ENCODE assay signal across 8 mouse cellular contexts in the genomic region with DNA sequence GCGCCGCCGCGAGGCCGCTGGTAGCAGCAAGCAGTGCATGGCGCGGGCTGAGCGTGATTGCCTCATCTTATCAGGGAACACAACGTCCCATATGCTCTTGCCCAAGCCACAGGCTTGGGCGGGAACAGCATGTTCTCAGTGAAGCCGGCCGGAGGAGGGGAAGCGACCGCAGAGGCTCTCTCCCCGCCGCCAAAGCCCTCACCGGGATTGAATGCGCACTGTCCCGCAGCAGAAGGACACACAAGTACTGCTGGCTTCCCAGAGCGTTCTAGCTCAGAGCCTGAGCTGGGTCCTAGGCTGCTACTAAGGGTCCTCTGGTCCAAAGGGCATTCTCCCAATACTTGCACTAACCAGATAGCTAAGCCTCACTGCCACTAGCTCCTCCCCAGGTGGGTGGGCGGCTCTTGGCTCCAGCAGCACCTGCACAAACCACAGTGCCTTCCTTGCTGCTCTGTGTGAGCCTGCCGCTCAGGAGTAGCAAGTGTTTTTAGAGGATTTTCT. TPM values are rescaled to one million over a fixed set of nuclear protein-coding genes. Genes with fewer than 3 reads are reported as not detected.
DNase-seq lines count a peak whose midpoint lies in the region; ATAC-seq and TF ChIP-seq lines count a peak whose summit lies in the region.

No protein-coding gene starts in this region.

- peak; percentile 94 for DNase-seq in NIH3T3 (ENCODE audit: low read depth)
- DNase-seq in cerebellum, postnatal 10 days: peak; percentile 90 to 91
- peak; percentile 90 to 91 for DNase-seq in frontal cortex, adult 2 months (ENCODE audit: extremely low spot score in 1 of 2, low spot score in 1 of 2)
- peak; percentile 81 for DNase-seq in hindbrain, embryonic 10.5 days (ENCODE audit: low spot score)
- peak; percentile 82 to 85 for DNase-seq in layer of hippocampus, postnatal 10 days (ENCODE audit: low spot score in 2 of 2)
- peak; percentile 99 for DNase-seq in lung, postnatal 0 days (ENCODE audit: low spot score)
- DNase-seq in ovary, postnatal 10 days (ENCODE audit: low spot score): peak; percentile 59
- DNase-seq in thymus, postnatal 0 days (ENCODE audit: low spot score): peak; percentile 84

- TF ChIP-seq EP300 in lung, postnatal 0 days (IDR thresholded peaks at IDR 0.05): peak; percentile 100

- H3K27ac ChIP-seq in hindbrain, embryonic 10.5 days: peak overlapping the region; percentile 82
- H3K27ac ChIP-seq in lung, postnatal 0 days (ENCODE audit: low read length): peak overlapping the region; percentile 97

- no peaks in the 10 kb centered on the region for H3K9me3 ChIP-seq in hindbrain, embryonic 10.5 days
- no peaks in the 10 kb centered on the region for H3K9me3 ChIP-seq in lung, postnatal 0 days (ENCODE audit: low read length)

- H3K36me3 ChIP-seq in hindbrain, embryonic 10.5 days: no peaks in the 10 kb centered on the region
- no peaks in the 10 kb centered on the region for H3K36me3 ChIP-seq in lung, postnatal 0 days (ENCODE audit: insufficient read depth, low read length)

- peak overlapping the region; percentile 48 for H3K4me3 ChIP-seq in hindbrain, embryonic 10.5 days
- H3K4me3 ChIP-seq in lung, postnatal 0 days (ENCODE audit: low read depth, low read length): peak overlapping the region; percentile 11; the same call in 1 of the 2 replicates

- H3K27me3 ChIP-seq in hindbrain, embryonic 10.5 days (ENCODE audit: insufficient read depth, poor library complexity, severe bottlenecking): no peaks in the 10 kb centered on the region
- H3K27me3 ChIP-seq in lung, postnatal 0 days (replicated peaks; ENCODE audit: insufficient read depth, low read length): no peaks in the 10 kb centered on the region

- peak; percentile 86 for TF ChIP-seq CTCF in lung, postnatal 0 days (IDR thresholded peaks at IDR 0.05)

- peak; percentile 98 for ATAC-seq in lung, postnatal 0 days

- WGBS in hindbrain, embryonic 10.5 days: 3% methylated on average over 22 of the region's 22 CpGs
- 2% methylated on average over 22 of the region's 22 CpGs for WGBS in lung, postnatal 0 days

- peak overlapping the region; percentile 37 for H3K9ac ChIP-seq in lung, postnatal 0 days (replicated peaks; ENCODE audit: low read depth)

- peaks cover 33% of the 10 kb centered on the region for H3K4me1 ChIP-seq in hindbrain, embryonic 10.5 days (replicated peaks)
- peaks cover 29% of the 10 kb centered on the region for H3K4me1 ChIP-seq in lung, postnatal 0 days (ENCODE audit: insufficient read depth, low read depth, low read length)

- peak overlapping the region; percentile 50 for H3K4me2 ChIP-seq in lung, postnatal 0 days (replicated peaks; ENCODE audit: low read depth, low read length)

RNA-seq across cellular contexts. Expression of a gene that starts 19.6 kb away (rescaled TPM):
- not detected in 2 replicates for polyA plus RNA-seq in frontal cortex, adult 2 months (2012; rRNA removed)
- polyA plus RNA-seq in hindbrain, embryonic 10.5 days (2016; fragmentation: Nextera tagmentation; extraction: Ambion mirVana): not detected in 2 replicates
- not detected for total RNA-seq in layer of hippocampus, postnatal 10 days (2021)
- 0.18 and 0.27 TPM in 2 replicates for polyA plus RNA-seq in lung, postnatal 0 days (2015; fragmentation: Nextera tagmentation; extraction: Ambion mirVana)
- polyA plus RNA-seq in thymus, postnatal 0 days (2015; fragmentation: Nextera tagmentation; extraction: Ambion mirVana): 0.21 and 0.40 TPM in 2 replicates

RNA-seq across cellular contexts. Expression of a gene that starts 41.7 kb away (rescaled TPM):
- polyA plus RNA-seq in frontal cortex, adult 2 months (2012; rRNA removed): 57.6 and 60.4 TPM in 2 replicates
- polyA plus RNA-seq in hindbrain, embryonic 10.5 days (2016; fragmentation: Nextera tagmentation; extraction: Ambion mirVana): 31.7 and 33.4 TPM in 2 replicates
- total RNA-seq in layer of hippocampus, postnatal 10 days (2021): 100 to 1,000 TPM; 129 to 136 TPM
- polyA plus RNA-seq in lung, postnatal 0 days (2015; fragmentation: Nextera tagmentation; extraction: Ambion mirVana): 78.2 and 89.0 TPM in 2 replicates
- polyA plus RNA-seq in thymus, postnatal 0 days (2015; fragmentation: Nextera tagmentation; extraction: Ambion mirVana): 95.1 and 134 TPM in 2 replicates

Comparison
In these comparisons a context has a peak if more than half of its experiments do, and no peak if none do; other contexts are left out.
1. Peak in every context shown above with its lines: DNase-seq, ATAC-seq, H3K4me3 ChIP-seq and H3K27ac ChIP-seq.